Mouse (Mus musculus) cerebellum, adult 18-20 months (tissue): Measurements from ENCODE around the gene Serbp1.

Experiments
- DNase-seq, 2 experiments: peaks; one replicate each; pipeline ENCODE4 v3.0.0; 2021

Gene Serbp1

GRCm38 (mm10) chr6:67303210-67303609 is 65.2 kb downstream of the Serbp1 start:
- DNase-seq, result no peak

GRCm38 (mm10) chr6:67308994-67309393 is 71.0 kb downstream of the Serbp1 start:
- no peak for DNase-seq

- DNase-seq, result no peak
Observed at GRCm38 (mm10) chr6:67309752-67310151, 71.8 kb downstream of the Serbp1 start.

GRCm38 (mm10) chr6:67314697-67315096 is 76.7 kb downstream of the Serbp1 start:
- no peak for DNase-seq

- DNase-seq, result peak; percentile 15 to 16
Observed at GRCm38 (mm10) chr6:67317068-67317467, 79.1 kb downstream of the Serbp1 start.

- no peak for DNase-seq
Observed at GRCm38 (mm10) chr6:67317827-67318338, 79.9 kb downstream of the Serbp1 start.

- peak; percentile 53 to 54 for DNase-seq
Observed at GRCm38 (mm10) chr6:67318451-67318850, 80.5 kb downstream of the Serbp1 start.

GRCm38 (mm10) chr6:67323788-67324187 is 85.8 kb downstream of the Serbp1 start:
- no peak for DNase-seq

GRCm38 (mm10) chr6:67337943-67338342 is 100.0 kb downstream of the Serbp1 start:
- no peak for DNase-seq

- DNase-seq, result no peak
Observed at GRCm38 (mm10) chr6:67339494-67339893, 101.5 kb downstream of the Serbp1 start.
